In genomic region chr6:8077572-8078146, GRCm38 (mm10) we compare ENCODE assay signal across 18 mouse cellular contexts.
A peak's percentile ranks its signal among the peaks of the same experiment; 100 is the strongest.
DNase-seq lines count a peak whose midpoint lies in the region; ATAC-seq and TF ChIP-seq lines count a peak whose summit lies in the region.
"Had no signal": no experiment of that assay in that cellular context is flagged by ENCODE, and none has a peak within 500 bp of the region (broad histone marks: within the 10 kb centered on the region; RNA-seq: fewer than 3 reads in every experiment).

No protein-coding gene starts in this region.

- peak; percentile 18 for DNase-seq in forebrain, embryonic 10.5 days (ENCODE audit: extremely low spot score, low spot score)
- DNase-seq in liver, postnatal 0 days, result no peak
- peak; percentile 53 for DNase-seq in limb, embryonic 14.5 days (ENCODE audit: low spot score)
- no peak for DNase-seq in layer of hippocampus, adult 9-11 months
- DNase-seq in urinary bladder, postnatal 14 days (ENCODE audit: low spot score), result no peak
- DNase-seq: adrenal gland, postnatal 25 days; cerebellum, adult 9-10 months; layer of hippocampus, postnatal 36 days; liver, embryonic 13.5 days; right cerebral cortex, adult 18-20 months had no signal

- no peaks in the 10 kb centered on the region for H3K4me1 ChIP-seq in forebrain, embryonic 10.5 days
- H3K4me1 ChIP-seq in forebrain, embryonic 12.5 days, result no peaks in the 10 kb centered on the region
- H3K4me1 ChIP-seq in liver, embryonic 16.5 days (ENCODE audit: control insufficient read depth, low read depth, low read length), result no peaks in the 10 kb centered on the region
- no peaks in the 10 kb centered on the region for H3K4me1 ChIP-seq in liver, postnatal 0 days (ENCODE audit: insufficient read depth)
- H3K4me1 ChIP-seq in embryonic facial prominence, embryonic 12.5 days, result no peaks in the 10 kb centered on the region
- peaks cover 13% of the 10 kb centered on the region; the same call in 1 of the 2 replicates for H3K4me1 ChIP-seq in limb, embryonic 14.5 days (ENCODE audit: control insufficient read depth, insufficient read depth, low read length)
- H3K4me1 ChIP-seq: heart, embryonic 12.5 days; liver, embryonic 13.5 days; midbrain, embryonic 15.5 days; stomach, embryonic 15.5 days had no signal

- no peaks in the 10 kb centered on the region for H3K27me3 ChIP-seq in forebrain, embryonic 10.5 days (ENCODE audit: poor library complexity, severe bottlenecking)
- no peaks in the 10 kb centered on the region for H3K27me3 ChIP-seq in forebrain, embryonic 12.5 days
- no peaks in the 10 kb centered on the region for H3K27me3 ChIP-seq in liver, embryonic 16.5 days (ENCODE audit: control insufficient read depth, insufficient read depth, low read depth, low read length)
- H3K27me3 ChIP-seq in liver, postnatal 0 days (ENCODE audit: insufficient read depth, low read length), result no peaks in the 10 kb centered on the region
- H3K27me3 ChIP-seq in embryonic facial prominence, embryonic 12.5 days, result no peaks in the 10 kb centered on the region
- H3K27me3 ChIP-seq in limb, embryonic 14.5 days (ENCODE audit: control insufficient read depth, insufficient read depth, low read length), result no peaks in the 10 kb centered on the region
- H3K27me3 ChIP-seq: CH12.LX; heart, embryonic 12.5 days; liver, embryonic 13.5 days; midbrain, embryonic 15.5 days; stomach, embryonic 15.5 days had no signal

- H3K36me3 ChIP-seq in forebrain, embryonic 10.5 days (replicated peaks), result no peaks in the 10 kb centered on the region
- H3K36me3 ChIP-seq in forebrain, embryonic 12.5 days (replicated peaks), result no peaks in the 10 kb centered on the region
- no peaks in the 10 kb centered on the region for H3K36me3 ChIP-seq in liver, embryonic 16.5 days (ENCODE audit: control insufficient read depth, insufficient read depth)
- no peaks in the 10 kb centered on the region for H3K36me3 ChIP-seq in liver, postnatal 0 days (replicated peaks; ENCODE audit: insufficient read depth, low read length)
- no peaks in the 10 kb centered on the region for H3K36me3 ChIP-seq in embryonic facial prominence, embryonic 12.5 days
- no peaks in the 10 kb centered on the region for H3K36me3 ChIP-seq in limb, embryonic 14.5 days (ENCODE audit: control insufficient read depth, insufficient read depth, low read length)
- H3K36me3 ChIP-seq: heart, embryonic 12.5 days; liver, embryonic 13.5 days; midbrain, embryonic 15.5 days; stomach, embryonic 15.5 days had no signal

- WGBS in forebrain, embryonic 10.5 days, result 69% methylated on average over 5 of the region's 5 CpGs
- WGBS in forebrain, embryonic 12.5 days, result 77% methylated on average over 5 of the region's 5 CpGs
- WGBS in liver, embryonic 16.5 days (ENCODE audit: insufficient replicate concordance), result 52% methylated on average over 5 of the region's 5 CpGs
- WGBS in liver, postnatal 0 days (ENCODE audit: insufficient replicate concordance), result 48% methylated on average over 5 of the region's 5 CpGs
- WGBS in embryonic facial prominence, embryonic 12.5 days, result 23% methylated on average over 5 of the region's 5 CpGs
- 28% methylated on average over 5 of the region's 5 CpGs for WGBS in limb, embryonic 14.5 days

- no peak overlapping the region for H3K4me2 ChIP-seq in forebrain, embryonic 12.5 days
- no peak overlapping the region for H3K4me2 ChIP-seq in liver, embryonic 16.5 days (ENCODE audit: low read depth, low read length)
- H3K4me2 ChIP-seq in liver, postnatal 0 days (ENCODE audit: low read depth, low read length), result no peak overlapping the region
- no peak overlapping the region for H3K4me2 ChIP-seq in embryonic facial prominence, embryonic 12.5 days (replicated peaks)
- no peak overlapping the region for H3K4me2 ChIP-seq in limb, embryonic 14.5 days (replicated peaks; ENCODE audit: low read depth, low read length, severe bottlenecking)
- H3K4me2 ChIP-seq: heart, embryonic 12.5 days; liver, embryonic 13.5 days; midbrain, embryonic 15.5 days; stomach, embryonic 15.5 days had no signal

- no peaks in the 10 kb centered on the region for H3K9me3 ChIP-seq in forebrain, embryonic 10.5 days
- no peaks in the 10 kb centered on the region for H3K9me3 ChIP-seq in forebrain, embryonic 12.5 days
- H3K9me3 ChIP-seq in liver, embryonic 16.5 days (replicated peaks; ENCODE audit: control insufficient read depth, low read length), result no peaks in the 10 kb centered on the region
- no peaks in the 10 kb centered on the region for H3K9me3 ChIP-seq in liver, postnatal 0 days (ENCODE audit: low read length)
- H3K9me3 ChIP-seq in embryonic facial prominence, embryonic 12.5 days, result no peaks in the 10 kb centered on the region
- H3K9me3 ChIP-seq in limb, embryonic 14.5 days (ENCODE audit: control insufficient read depth, low read length), result no peaks in the 10 kb centered on the region
- H3K9me3 ChIP-seq: heart, embryonic 12.5 days; liver, embryonic 13.5 days; midbrain, embryonic 15.5 days; stomach, embryonic 15.5 days had no signal

- H3K27ac ChIP-seq in forebrain, embryonic 10.5 days, result no peak overlapping the region
- no peak overlapping the region for H3K27ac ChIP-seq in forebrain, embryonic 12.5 days
- no peak overlapping the region for H3K27ac ChIP-seq in liver, embryonic 16.5 days (ENCODE audit: low read length)
- H3K27ac ChIP-seq in liver, postnatal 0 days (ENCODE audit: low read depth), result no peak overlapping the region
- H3K27ac ChIP-seq in embryonic facial prominence, embryonic 12.5 days, result peak overlapping the region; percentile 47; the same call in 1 of the 2 replicates
- H3K27ac ChIP-seq in limb, embryonic 14.5 days (replicated peaks; ENCODE audit: low read depth, low read length), result no peak overlapping the region
- H3K27ac ChIP-seq: liver, embryonic 13.5 days; midbrain, embryonic 15.5 days; stomach, embryonic 15.5 days had no signal

- TF ChIP-seq POLR2A in limb, embryonic 14.5 days (IDR thresholded peaks at IDR 0.05; ENCODE audit: borderline replicate concordance, extremely low read depth, insufficient read depth, insufficient read length), result no peak

- no peak for TF ChIP-seq CTCF in liver, postnatal 0 days (IDR thresholded peaks at IDR 0.05; ENCODE audit: low read depth)

- no peak overlapping the region for H3K4me3 ChIP-seq in forebrain, embryonic 10.5 days
- no peak overlapping the region for H3K4me3 ChIP-seq in forebrain, embryonic 12.5 days (replicated peaks)
- no peak overlapping the region for H3K4me3 ChIP-seq in liver, embryonic 16.5 days (ENCODE audit: low read depth, low read length)
- no peak overlapping the region for H3K4me3 ChIP-seq in liver, postnatal 0 days (ENCODE audit: low read depth, low read length)
- no peak overlapping the region for H3K4me3 ChIP-seq in embryonic facial prominence, embryonic 12.5 days
- no peak overlapping the region for H3K4me3 ChIP-seq in limb, embryonic 14.5 days (replicated peaks; ENCODE audit: low read length)
- H3K4me3 ChIP-seq: heart, embryonic 12.5 days; liver, embryonic 13.5 days; midbrain, embryonic 15.5 days; stomach, embryonic 15.5 days had no signal

- no peak for TF ChIP-seq EP300 in liver, postnatal 0 days (IDR thresholded peaks at IDR 0.05; ENCODE audit: low read depth)

- no peak overlapping the region for H3K9ac ChIP-seq in forebrain, embryonic 12.5 days
- H3K9ac ChIP-seq in liver, embryonic 16.5 days (ENCODE audit: low read depth, low read length), result no peak overlapping the region
- H3K9ac ChIP-seq in liver, postnatal 0 days (replicated peaks), result no peak overlapping the region
- H3K9ac ChIP-seq in embryonic facial prominence, embryonic 12.5 days, result no peak overlapping the region
- H3K9ac ChIP-seq in limb, embryonic 14.5 days (ENCODE audit: low read depth, low read length, severe bottlenecking), result no peak overlapping the region
- H3K9ac ChIP-seq: heart, embryonic 12.5 days; liver, embryonic 13.5 days; midbrain, embryonic 15.5 days; stomach, embryonic 15.5 days had no signal

- no peak for ATAC-seq in forebrain, embryonic 12.5 days (ENCODE audit: low FRiP score)
- 0 out of 2 replicates have a peak, but pooled peaks have one; percentile 27 for ATAC-seq in liver, embryonic 16.5 days (ENCODE audit: low read depth)
- ATAC-seq in liver, postnatal 0 days, result no peak
- ATAC-seq in embryonic facial prominence, embryonic 12.5 days (ENCODE audit: insufficient number of reproducible peaks, insufficient read depth, low FRiP score, low TSS enrichment), result 0 out of 2 replicates have a peak, but pooled peaks have one; percentile 58
- peak; percentile 57; the same call in 1 of the 2 replicates for ATAC-seq in limb, embryonic 14.5 days (ENCODE audit: low FRiP score, low read depth)
- ATAC-seq: lung, postnatal 0 days; midbrain, embryonic 15.5 days had no signal

Comparison
In these comparisons a context has a peak if more than half of its experiments do, and no peak if none do; other contexts are left out.
1. ATAC-seq: peak in liver, embryonic 16.5 days (single experiment), embryonic facial prominence, embryonic 12.5 days (single experiment) and limb, embryonic 14.5 days (single experiment); none in forebrain, embryonic 12.5 days (single experiment) and liver, postnatal 0 days (single experiment).
2. DNase-seq: peak in forebrain, embryonic 10.5 days (single experiment) and limb, embryonic 14.5 days (single experiment); none in liver, postnatal 0 days (single experiment), layer of hippocampus, adult 9-11 months (single experiment) and urinary bladder, postnatal 14 days (single experiment).